Mouse (Mus musculus) MEL (cell line): ENCODE data around the gene Capn3. TPM values are rescaled to one million over a fixed set of nuclear protein-coding genes. Genes with fewer than 3 reads are reported as not detected.

Experiments used
- DNase-seq: peaks from one replicate; pipeline ENCODE4 v3.0.0; 2011; ENCODE audit warnings: low read depth, low spot score
- H3K27ac ChIP-seq: 2 replicates; pipeline ENCODE4 v1.5.1; 2012; ENCODE audit warnings: low read depth, mild to moderate bottlenecking, control low read depth, low read length, moderate library complexity; ENCODE audit not compliant: control insufficient read depth
- H3K27me3 ChIP-seq, 2 experiments: fragments of 150-350 bp in 1 of 2; sonication (generic) in 1 of 2; 2 replicates each; pipeline ENCODE4 v1.6.1; 2012; ENCODE audit warnings: low read length in 2 of 2, mild to moderate bottlenecking in 2 of 2, improper control_type of control experiment in 1 of 2, moderate library complexity in 1 of 2; ENCODE audit not compliant: insufficient read depth in 2 of 2, control insufficient read depth in 1 of 2
- H3K36me3 ChIP-seq, 2 experiments: 2 replicates each; pipeline ENCODE4 v1.6.1; 2012 to 2014; ENCODE audit warnings: low read length in 2 of 2, improper control_type of control experiment in 1 of 2, inconsistent platforms in 1 of 2, mild to moderate bottlenecking in 1 of 2; ENCODE audit not compliant: insufficient read depth in 2 of 2, control insufficient read depth in 1 of 2
- H3K4me1 ChIP-seq, 2 experiments: fragments of 150-350 bp in 1 of 2; sonication (generic) in 1 of 2; 2 replicates each; pipeline ENCODE4 v1.6.1; 2012; ENCODE audit warnings: low read length in 2 of 2, improper control_type of control experiment in 1 of 2, mild to moderate bottlenecking in 1 of 2; ENCODE audit not compliant: insufficient read depth in 2 of 2, control insufficient read depth in 1 of 2
- H3K4me3 ChIP-seq, 2 experiments: fragments of 150-350 bp in 1 of 2; sonication (generic) in 1 of 2; 2 replicates each; pipeline ENCODE4 v1.5.1; 2012; ENCODE audit warnings: low read depth in 2 of 2, low read length in 2 of 2, mild to moderate bottlenecking in 2 of 2, moderate library complexity in 2 of 2, control low read depth in 1 of 2, improper control_type of control experiment in 1 of 2; ENCODE audit not compliant: control insufficient read depth in 1 of 2, insufficient read depth in 1 of 2
- H3K79me2 ChIP-seq: 2 replicates; pipeline ENCODE4 v1.6.1; 2012; ENCODE audit warnings: mild to moderate bottlenecking, low read length, moderate library complexity; ENCODE audit not compliant: control insufficient read depth, poor library complexity, insufficient read depth
- H3K9ac ChIP-seq: 2 replicates; pipeline ENCODE4 v1.6.1; 2012; ENCODE audit warnings: low read depth, mild to moderate bottlenecking, control low read depth, low read length, moderate library complexity; ENCODE audit not compliant: control insufficient read depth, poor library complexity, severe bottlenecking
- H3K9me3 ChIP-seq: fragments of 150-350 bp; sonication (generic); replicated peaks from 2 replicates; pipeline ENCODE4 v1.6.1; 2012; ENCODE audit warnings: mild to moderate bottlenecking, low read length, improper control_type of control experiment, moderate library complexity; ENCODE audit not compliant: insufficient read depth
- CHD1 ChIP-seq: IDR thresholded peaks from 2 replicates; pipeline ENCODE4 v1.6.1; 2012; ENCODE audit warnings: low read depth, mild to moderate bottlenecking, inconsistent platforms, low read length, improper control_type of control experiment
- CHD2 ChIP-seq: IDR thresholded peaks from 2 replicates; pipeline ENCODE4 v1.6.1; 2011; ENCODE audit warnings: low read length, improper control_type of control experiment
- CTCF ChIP-seq, 3 experiments: IDR thresholded peaks in 2 of 3; conservative IDR thresholded peaks in 1 of 3; 2 replicates each; pipeline ENCODE4 v1.5.1; 2011 to 2012; ENCODE audit warnings: low read length in 3 of 3, low read depth in 2 of 3, mild to moderate bottlenecking in 2 of 3, improper control_type of control experiment in 1 of 3, inconsistent platforms in 1 of 3, mixed read lengths in 1 of 3, moderate library complexity in 1 of 3; ENCODE audit not compliant: control insufficient read depth in 1 of 3, insufficient read depth in 1 of 3, poor library complexity in 1 of 3, severe bottlenecking in 1 of 3
- E2F4 ChIP-seq: IDR thresholded peaks from 2 replicates; pipeline ENCODE4 v1.6.1; 2011; ENCODE audit warnings: low read depth, low read length, improper control_type of control experiment, borderline replicate concordance
- ELF1 ChIP-seq: IDR thresholded peaks from 2 replicates; pipeline ENCODE4 v1.6.1; 2014; ENCODE audit warnings: low read depth, mild to moderate bottlenecking, inconsistent platforms, low read length, improper control_type of control experiment, moderate library complexity
- EP300 ChIP-seq, 2 experiments: IDR thresholded peaks; 2 replicates each; pipeline ENCODE4 v1.6.1; 2011; ENCODE audit warnings: improper control_type of control experiment in 2 of 2, low read length in 2 of 2, low read depth in 1 of 2, mild to moderate bottlenecking in 1 of 2
- ETS1 ChIP-seq: IDR thresholded peaks from 2 replicates; pipeline ENCODE4 v1.6.1; 2012; ENCODE audit warnings: low read depth, mild to moderate bottlenecking, inconsistent platforms, low read length, improper control_type of control experiment, moderate library complexity
- GABPA ChIP-seq: IDR thresholded peaks from 2 replicates; pipeline ENCODE4 v1.6.1; 2012; ENCODE audit warnings: low read depth, mild to moderate bottlenecking, inconsistent platforms, low read length, improper control_type of control experiment, moderate library complexity
- GATA1 ChIP-seq: IDR thresholded peaks from 2 replicates; pipeline ENCODE4 v1.6.1; 2011; ENCODE audit warnings: low read depth, low read length, improper control_type of control experiment
- HCFC1 ChIP-seq: IDR thresholded peaks from 2 replicates; pipeline ENCODE4 v1.6.1; 2012; ENCODE audit warnings: low read depth, mild to moderate bottlenecking, inconsistent platforms, low read length, improper control_type of control experiment, moderate library complexity
- JUND ChIP-seq: IDR thresholded peaks from 2 replicates; pipeline ENCODE4 v1.6.1; 2011; ENCODE audit warnings: low read depth, mild to moderate bottlenecking, improper control_type of control experiment, low read length
- KAT2A ChIP-seq: conservative IDR thresholded peaks from 2 replicates; pipeline ENCODE4 v1.6.1; 2012; ENCODE audit warnings: low read depth, low read length, improper control_type of control experiment, inconsistent platforms
- MAFK ChIP-seq: IDR thresholded peaks from 2 replicates; pipeline ENCODE4 v1.6.1; 2011; ENCODE audit warnings: low read depth, mild to moderate bottlenecking, low read length, improper control_type of control experiment, borderline replicate concordance
- MAX ChIP-seq: IDR thresholded peaks from 2 replicates; pipeline ENCODE4 v1.6.1; 2011; ENCODE audit warnings: low read length, improper control_type of control experiment
- MAZ ChIP-seq: IDR thresholded peaks from 2 replicates; pipeline ENCODE4 v1.6.1; 2012; ENCODE audit warnings: low read depth, mild to moderate bottlenecking, inconsistent platforms, low read length, improper control_type of control experiment
- MEF2A ChIP-seq: IDR thresholded peaks from 2 replicates; pipeline ENCODE4 v1.6.1; 2014; ENCODE audit warnings: low read depth, mild to moderate bottlenecking, inconsistent platforms, low read length, improper control_type of control experiment; ENCODE audit not compliant: poor library complexity, insufficient replicate concordance, severe bottlenecking; ENCODE audit errors: extremely low read depth
- MXI1 ChIP-seq: IDR thresholded peaks from 2 replicates; pipeline ENCODE4 v1.6.1; 2011; ENCODE audit warnings: mild to moderate bottlenecking, low read depth, low read length, improper control_type of control experiment
- MYB ChIP-seq: IDR thresholded peaks from 2 replicates; pipeline ENCODE4 v1.6.1; 2011; ENCODE audit warnings: mild to moderate bottlenecking, low read depth, low read length, improper control_type of control experiment
- MYC ChIP-seq: IDR thresholded peaks from 2 replicates; pipeline ENCODE4 v1.6.1; 2011; ENCODE audit warnings: low read depth, mild to moderate bottlenecking, low read length, improper control_type of control experiment, moderate library complexity
- NELFE ChIP-seq: IDR thresholded peaks from 2 replicates; pipeline ENCODE4 v1.6.1; 2011; ENCODE audit warnings: low read depth, low read length, improper control_type of control experiment
- NRF1 ChIP-seq: IDR thresholded peaks from 2 replicates; pipeline ENCODE4 v1.6.1; 2014; ENCODE audit warnings: low read depth, mild to moderate bottlenecking, inconsistent platforms, low read length, improper control_type of control experiment, moderate library complexity; ENCODE audit not compliant: poor library complexity, insufficient read depth, severe bottlenecking
- POLR2A ChIP-seq, 2 experiments: IDR thresholded peaks; 2 replicates each; pipeline ENCODE4 v1.6.1; 2011 to 2012; ENCODE audit warnings: low read length in 2 of 2, mild to moderate bottlenecking in 2 of 2, control low read depth in 1 of 2, improper control_type of control experiment in 1 of 2, low read depth in 1 of 2, moderate library complexity in 1 of 2; ENCODE audit not compliant: control insufficient read depth in 1 of 2, insufficient read depth in 1 of 2, poor library complexity in 1 of 2
- POLR2AphosphoS2 ChIP-seq: IDR thresholded peaks from 2 replicates; pipeline ENCODE4 v1.6.1; 2011; ENCODE audit warnings: low read length, improper control_type of control experiment
- POLR2AphosphoS5 ChIP-seq: IDR thresholded peaks from 2 replicates; pipeline ENCODE4 v1.6.1; 2012; ENCODE audit warnings: low read depth, borderline replicate concordance, mild to moderate bottlenecking, inconsistent platforms, low read length, moderate library complexity, mixed read lengths
- RAD21 ChIP-seq: IDR thresholded peaks from 2 replicates; pipeline ENCODE4 v1.6.1; 2011; ENCODE audit warnings: mild to moderate bottlenecking, low read depth, low read length, improper control_type of control experiment
- RCOR1 ChIP-seq: IDR thresholded peaks from 2 replicates; pipeline ENCODE4 v1.6.1; 2012; ENCODE audit warnings: low read depth, mild to moderate bottlenecking, inconsistent platforms, low read length, improper control_type of control experiment
- SIN3A ChIP-seq: IDR thresholded peaks from 2 replicates; pipeline ENCODE4 v1.6.1; 2012; ENCODE audit warnings: low read length, improper control_type of control experiment, inconsistent platforms
- SMC3 ChIP-seq: IDR thresholded peaks from 2 replicates; pipeline ENCODE4 v1.6.1; 2011; ENCODE audit warnings: low read depth, low read length, improper control_type of control experiment
- TAL1 ChIP-seq: IDR thresholded peaks from 2 replicates; pipeline ENCODE4 v1.6.1; 2012; ENCODE audit warnings: mild to moderate bottlenecking, inconsistent platforms, low read length, moderate library complexity, mixed read lengths
- TBP ChIP-seq: IDR thresholded peaks from 2 replicates; pipeline ENCODE4 v1.8.0; 2011; ENCODE audit warnings: low read depth, low read length, improper control_type of control experiment
- TCF12 ChIP-seq: IDR thresholded peaks from 2 replicates; pipeline ENCODE4 v1.6.1; 2014; ENCODE audit warnings: low read depth, mild to moderate bottlenecking, inconsistent platforms, low read length, improper control_type of control experiment, moderate library complexity
- UBTF ChIP-seq: IDR thresholded peaks from 2 replicates; pipeline ENCODE4 v1.6.1; 2012; ENCODE audit warnings: low read depth, mild to moderate bottlenecking, inconsistent platforms, low read length, improper control_type of control experiment, moderate library complexity, borderline replicate concordance; ENCODE audit not compliant: insufficient read depth
- USF1 ChIP-seq: IDR thresholded peaks from 2 replicates; pipeline ENCODE4 v1.6.1; 2014; ENCODE audit warnings: low read depth, mild to moderate bottlenecking, inconsistent platforms, low read length, improper control_type of control experiment, moderate library complexity
- USF2 ChIP-seq, 2 experiments: IDR thresholded peaks; 2 replicates each; pipeline ENCODE4 v1.6.1; 2011 to 2012; ENCODE audit warnings: improper control_type of control experiment in 2 of 2, low read length in 2 of 2, borderline replicate concordance in 1 of 2, inconsistent platforms in 1 of 2, low read depth in 1 of 2, mild to moderate bottlenecking in 1 of 2; ENCODE audit not compliant: insufficient read depth in 1 of 2
- ZC3H11A ChIP-seq: IDR thresholded peaks from 2 replicates; pipeline ENCODE4 v1.6.1; 2012; ENCODE audit warnings: low read depth, mild to moderate bottlenecking, inconsistent platforms, low read length, improper control_type of control experiment
- ZMIZ1 ChIP-seq: IDR thresholded peaks from 2 replicates; pipeline ENCODE4 v1.6.1; 2012; ENCODE audit warnings: low read depth, mild to moderate bottlenecking, inconsistent platforms, low read length, improper control_type of control experiment, moderate library complexity
- ZNF384 ChIP-seq: IDR thresholded peaks from 2 replicates; pipeline ENCODE4 v1.6.1; 2012; ENCODE audit warnings: low read depth, mild to moderate bottlenecking, inconsistent platforms, low read length, improper control_type of control experiment
- polyA plus RNA-seq, 2 experiments: library from polyadenylated mRNA; stranded (reverse) in 1 of 2; unstranded in 1 of 2; fragments of >175 nt in 1 of 2; fragments of >200 nt in 1 of 2; gene quantifications; 2 replicates each; pipeline versions ENCODE4 v1.2.1 to v1.2.4; 2012; ENCODE audit warnings: low replicate concordance in 2 of 2, low read depth in 1 of 2; ENCODE audit not compliant: insufficient read length in 2 of 2, insufficient read depth in 1 of 2, missing spikeins in 1 of 2
- total RNA-seq: library from RNA; depleted of rRNA; stranded (reverse); fragments of 300-350 nt; gene quantifications from 2 replicates; pipeline ENCODE4 v1.2.3, GENCODE M21; 2012

Gene Capn3
- total and polyA plus RNA-seq, 3 experiments = not detected

GRCm38 (mm10) chr2:120446373-120446772, 9.4 kb upstream of the Capn3 start:
- H3K27ac ChIP-seq = peak overlapping the region; percentile 68
- H3K9ac ChIP-seq = peak overlapping the region; percentile 56
- H3K36me3 ChIP-seq = peaks cover 0 to 10% of the 10 kb centered on the region in 2 experiments; a peak in 2 of 4 replicates
- peak overlapping the region; percentile 26 to 28; a peak in 3 of 4 replicates for H3K4me3 ChIP-seq
- no peaks in the 10 kb centered on the region for H3K79me2 ChIP-seq
- H3K4me1 ChIP-seq = peaks cover 4 to 7% of the 10 kb centered on the region in 2 experiments; a peak in 2 of 4 replicates
- H3K27me3 ChIP-seq = no peaks in the 10 kb centered on the region
- no peaks in the 10 kb centered on the region for H3K9me3 ChIP-seq
- peak; percentile 95 for DNase-seq
- TF ChIP-seq CHD1 (no peak), UBTF (no peak), MYC (peak; percentile 98), USF2 (IDR thresholded peaks at IDR 0.05; ENCODE audit: borderline replicate concordance in 1 of 2, insufficient read depth in 1 of 2, low read depth in 1 of 2, low read length in 2 of 2) (0 out of 4 replicates have a peak, but pooled peaks of 1 of the 2 experiments have one; percentile 27), HCFC1 (peak; percentile 56; the same call in 1 of the 2 replicates), JUND (no peak), GATA1 (peak; percentile 87), POLR2AphosphoS2 (no peak), NRF1 (0 out of 2 replicates have a peak, but pooled peaks have one; percentile 24), NELFE (no peak), MAX (peak; percentile 99), RCOR1 (peak; percentile 67), CHD2 (no peak), GABPA (no peak), MXI1 (peak; percentile 99), USF1 (peak; percentile 86), MEF2A (no peak), E2F4 (no peak), ZC3H11A (0 out of 2 replicates have a peak, but pooled peaks have one; percentile 18), TCF12 (peak; percentile 81), ELF1 (peak; percentile 48; the same call in 1 of the 2 replicates), SMC3 (no peak), EP300 (IDR thresholded peaks at IDR 0.05; ENCODE audit: low read depth in 1 of 2, low read length in 2 of 2) (peak; percentile 69 to 85), KAT2A (no peak), TBP (peak; percentile 71), TAL1 (peak; percentile 82), POLR2A (IDR thresholded peaks at IDR 0.05; ENCODE audit: control insufficient read depth in 1 of 2, insufficient read depth in 1 of 2, low read depth in 1 of 2, low read length in 2 of 2, poor library complexity in 1 of 2) (peak; percentile 29 to 35; a peak in 1 of 4 replicates), MYB (no peak), CTCF (IDR thresholded peaks at IDR 0.05 in 2 of 3, conservative IDR thresholded peaks at IDR 0.05 in 1 of 3; ENCODE audit: control insufficient read depth in 1 of 3, insufficient read depth in 1 of 3, low read depth in 2 of 3, low read length in 3 of 3, poor library complexity in 1 of 3, severe bottlenecking in 1 of 3) (no peak), RAD21 (no peak), POLR2AphosphoS5 (no peak), ZNF384 (no peak), ZMIZ1 (no peak), MAZ (peak; percentile 48; the same call in 1 of the 2 replicates), SIN3A (peak; percentile 97), MAFK (peak; percentile 36; the same call in 1 of the 2 replicates), ETS1 (peak; percentile 98)
